Mouse (Mus musculus): ENCODE measurements around the gene Hmcn2. TPM values are rescaled to one million over a fixed set of nuclear protein-coding genes. Genes with fewer than 3 reads are reported as not detected.

The Hmcn2 gene
- total RNA-seq (2021): under 1 TPM; 0.51 to 0.52 TPM
- long read RNA-seq, experiment 1, partial matches to known transcripts: 1 of 1 reads
- long read RNA-seq, experiment 1, other reads (novel, unspliced or antisense): 0 of 1 reads
- long read RNA-seq, experiment 2: 0 reads

DNA sequence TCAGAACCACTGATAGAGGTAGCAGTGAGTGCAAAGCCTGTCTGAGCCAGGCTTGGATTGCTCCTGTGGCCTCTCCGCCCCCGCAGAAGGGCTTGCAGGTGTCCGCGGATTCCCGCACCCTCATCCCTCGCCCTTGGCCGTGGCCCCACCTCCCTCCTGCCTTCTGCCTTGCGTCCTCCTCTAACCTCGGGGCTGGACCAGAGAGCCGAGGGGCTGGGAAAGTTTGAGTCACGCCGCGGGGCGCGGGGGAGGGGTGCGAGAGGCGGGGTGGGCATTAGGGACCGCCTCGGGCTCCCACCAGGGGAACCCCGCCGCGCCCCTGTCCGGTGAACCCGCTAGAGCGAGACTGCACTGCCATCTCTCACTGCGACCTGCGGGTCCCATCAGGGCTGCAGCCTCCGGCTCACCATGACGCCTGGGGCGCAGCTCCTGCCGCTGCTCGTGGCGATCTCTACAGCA, at the start of gene Hmcn2:
Hmcn2 (plus strand) TSS at position 409 of the 459 bp plus-strand sequence.
- intact Hi-C loops (cut with DNase I): loop anchor here (5.0 kb wide), 1 partner anchor 68 kb away; no protein-coding TSS in a partner anchor
- no peak within 1 kb of the TSS for H3K27ac ChIP-seq
- peak within 1 kb of the TSS; percentile 23; the same call in 1 of the 2 replicates for H3K4me3 ChIP-seq
- DNase-seq (ENCODE audit: extremely low spot score in 1 of 2, low spot score in 2 of 2): no peak
- TF ChIP-seq CTCF (IDR thresholded peaks at IDR 0.05): no peak

DNA sequence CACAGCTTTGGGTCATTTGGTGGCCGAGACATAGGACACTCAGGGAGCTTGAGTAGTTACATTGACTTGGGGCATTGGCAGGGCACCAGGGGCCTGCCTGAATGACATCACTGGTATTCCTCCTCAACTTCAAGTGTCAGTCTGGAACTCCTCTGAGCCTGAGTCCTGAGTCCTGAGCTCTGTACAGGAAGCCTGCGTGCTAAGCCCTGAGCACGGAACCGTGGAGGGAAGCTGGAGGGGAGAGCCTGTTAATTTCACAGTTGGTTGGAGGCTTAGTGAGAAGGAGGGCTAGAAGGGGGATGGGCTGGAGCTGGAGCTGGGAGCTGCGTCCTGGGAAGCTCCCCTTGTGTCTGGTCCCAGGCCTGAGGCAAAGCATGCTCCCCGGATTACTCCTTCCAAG, 46.8 kb upstream of the Hmcn2 start:
- Histone ChIP-seq H3K27ac (no peak overlapping the region), H3K4me3 (no peak overlapping the region)
- TF ChIP-seq CTCF (IDR thresholded peaks at IDR 0.05): no peak
- intact Hi-C loops (cut with DNase I): no loop called here
- DNase-seq (ENCODE audit: extremely low spot score in 1 of 2, low spot score in 2 of 2): no peak

- Histone ChIP-seq H3K27ac (peak overlapping the region; percentile 19; the same call in 1 of the 2 replicates), H3K4me3 (no peak overlapping the region)
- intact Hi-C loops (cut with DNase I): no loop called here
- no peak for TF ChIP-seq CTCF (IDR thresholded peaks at IDR 0.05)
- DNase-seq (ENCODE audit: extremely low spot score in 1 of 2, low spot score in 2 of 2): no peak
Observed at GRCm38 (mm10) chr2:31268631-31269030, 45.6 kb upstream of the Hmcn2 start.

DNA sequence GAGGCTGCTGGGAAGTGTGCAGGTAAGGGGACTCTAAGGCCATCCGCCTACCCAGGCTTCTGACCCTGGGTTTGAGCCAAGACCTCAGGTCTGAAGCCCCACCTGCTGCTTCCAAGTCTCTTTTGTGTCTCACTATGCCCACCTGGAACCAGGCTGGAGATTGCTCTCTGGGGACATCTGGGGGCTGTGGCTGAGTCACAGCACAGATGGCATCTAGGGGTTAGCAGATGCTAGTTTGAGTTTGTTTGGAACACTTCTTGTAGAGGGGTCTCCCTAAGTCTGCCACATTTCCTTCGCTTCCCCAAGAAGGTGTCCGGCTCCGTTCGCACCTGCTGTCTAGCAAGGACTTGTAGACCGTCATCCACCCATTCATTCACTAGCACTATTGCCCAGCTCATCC, 45.0 kb upstream of the Hmcn2 start:
- Histone ChIP-seq H3K27ac (no peak overlapping the region), H3K4me3 (no peak overlapping the region)
- no peak for TF ChIP-seq CTCF (IDR thresholded peaks at IDR 0.05)
- no peak for DNase-seq (ENCODE audit: extremely low spot score in 1 of 2, low spot score in 2 of 2)
- intact Hi-C loops (cut with DNase I): no loop called here

GRCm38 (mm10) chr2:31269847-31270246, 44.4 kb upstream of the Hmcn2 start:
- TF ChIP-seq CTCF (IDR thresholded peaks at IDR 0.05): no peak
- Histone ChIP-seq H3K27ac (no peak overlapping the region), H3K4me3 (no peak overlapping the region)
- intact Hi-C loops (cut with DNase I): no loop called here
- DNase-seq (ENCODE audit: extremely low spot score in 1 of 2, low spot score in 2 of 2): no peak

DNA sequence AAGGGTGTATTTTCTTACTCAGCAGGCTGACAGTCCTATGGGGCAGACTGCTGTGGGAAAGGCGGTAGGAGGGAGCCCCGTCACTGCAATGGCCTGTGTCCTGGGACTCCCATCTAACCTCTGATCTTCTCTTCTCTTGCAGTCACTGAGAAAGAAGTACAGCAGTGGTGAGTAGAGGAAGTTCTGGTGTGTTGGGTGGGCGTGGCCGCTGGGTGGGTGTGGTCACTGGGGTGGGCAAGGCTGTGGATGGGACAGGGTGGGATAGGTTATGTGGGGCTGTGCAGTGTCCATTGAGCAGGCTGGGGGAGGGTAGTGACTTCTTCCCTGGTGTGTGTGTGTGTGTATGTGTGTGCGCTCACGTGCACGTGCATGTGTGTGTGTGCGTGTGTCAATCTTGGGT, 43.7 kb upstream of the Hmcn2 start:
- intact Hi-C loops (cut with DNase I): no loop called here
- no peak overlapping the region for H3K4me3 ChIP-seq
- no peak overlapping the region for H3K27ac ChIP-seq
- TF ChIP-seq CTCF (IDR thresholded peaks at IDR 0.05): no peak
- DNase-seq (ENCODE audit: extremely low spot score in 1 of 2, low spot score in 2 of 2): no peak

- peak; percentile 25 for TF ChIP-seq CTCF (IDR thresholded peaks at IDR 0.05)
- no peak for DNase-seq (ENCODE audit: extremely low spot score in 1 of 2, low spot score in 2 of 2)
- no peak overlapping the region for H3K27ac ChIP-seq
- intact Hi-C loops (cut with DNase I): no loop called here
- no peak overlapping the region for H3K4me3 ChIP-seq
Observed at GRCm38 (mm10) chr2:31271071-31271470, 43.1 kb upstream of the Hmcn2 start.

GRCm38 (mm10) chr2:31274993-31275392, 39.2 kb upstream of the Hmcn2 start:
- H3K4me3 ChIP-seq: no peak overlapping the region
- TF ChIP-seq CTCF (IDR thresholded peaks at IDR 0.05): no peak
- intact Hi-C loops (cut with DNase I): no loop called here
- H3K27ac ChIP-seq: no peak overlapping the region; the same call in 1 of the 2 replicates
- no peak for DNase-seq (ENCODE audit: extremely low spot score in 1 of 2, low spot score in 2 of 2)

DNA sequence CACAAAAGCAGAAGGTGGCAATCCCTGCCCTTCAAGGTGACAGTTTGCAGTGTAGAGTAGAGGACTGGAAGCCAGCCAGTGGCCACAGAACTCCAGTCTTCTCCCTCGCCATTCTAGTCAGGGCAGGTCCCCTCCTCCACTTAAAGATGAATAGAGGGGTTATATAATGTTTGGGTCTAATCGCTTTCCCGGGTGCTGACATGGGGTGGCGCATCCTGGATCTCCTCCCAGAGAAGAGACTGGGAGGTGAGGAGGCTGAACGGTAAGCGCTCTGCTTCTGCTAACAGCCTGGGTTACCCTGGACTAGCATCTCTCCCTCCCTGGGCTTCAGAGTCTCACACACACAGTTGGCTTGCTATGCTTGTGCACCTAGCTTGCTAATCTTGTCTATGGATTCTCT, 36.4 kb upstream of the Hmcn2 start:
- intact Hi-C loops (cut with DNase I): no loop called here

GRCm38 (mm10) chr2:31278483-31278882, 35.7 kb upstream of the Hmcn2 start:
- intact Hi-C loops (cut with DNase I): no loop called here
- DNase-seq (ENCODE audit: extremely low spot score in 1 of 2, low spot score in 2 of 2): no peak
- Histone ChIP-seq H3K27ac (peak overlapping the region; percentile 82), H3K4me3 (no peak overlapping the region)
- no peak for TF ChIP-seq CTCF (IDR thresholded peaks at IDR 0.05)

More for the DNA sequence above, 36.4 kb upstream of the Hmcn2 start:
- H3K27ac ChIP-seq: peak overlapping the region; percentile 82
- no peak for TF ChIP-seq CTCF (IDR thresholded peaks at IDR 0.05)
- DNase-seq (ENCODE audit: extremely low spot score in 1 of 2, low spot score in 2 of 2): no peak
- H3K4me3 ChIP-seq: no peak overlapping the region

DNA sequence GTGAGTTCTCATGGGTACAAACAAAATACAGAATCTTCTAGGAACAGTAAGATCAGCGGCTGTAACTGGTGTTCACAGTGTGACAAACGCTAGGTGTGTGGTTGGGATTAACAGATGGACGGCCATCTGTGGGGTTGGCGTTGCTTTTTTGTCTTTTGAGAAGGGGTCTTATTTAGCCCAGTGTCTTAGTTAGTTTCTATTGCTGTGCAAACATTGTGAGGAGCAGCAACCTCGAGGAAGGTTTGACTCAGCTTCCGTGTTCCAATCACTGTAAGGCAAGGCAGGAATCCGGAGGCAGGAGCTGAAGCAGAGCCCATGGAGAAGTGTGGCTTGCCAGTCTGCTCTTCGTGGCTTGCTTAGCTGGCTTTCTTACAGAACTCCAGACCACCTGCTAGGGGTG, 33.1 kb upstream of the Hmcn2 start:
- DNase-seq (ENCODE audit: extremely low spot score in 1 of 2, low spot score in 2 of 2): peak in 1 of 2 experiments; percentile 32
- intact Hi-C loops (cut with DNase I): no loop called here
- Histone ChIP-seq H3K27ac (peak overlapping the region; percentile 34), H3K4me3 (no peak overlapping the region)
- TF ChIP-seq CTCF (IDR thresholded peaks at IDR 0.05): no peak

- no peak for DNase-seq (ENCODE audit: extremely low spot score in 1 of 2, low spot score in 2 of 2)
- intact Hi-C loops (cut with DNase I): no loop called here
- no peak overlapping the region for H3K4me3 ChIP-seq
- peak; percentile 45 for TF ChIP-seq CTCF (IDR thresholded peaks at IDR 0.05)
- H3K27ac ChIP-seq: peak overlapping the region; percentile 34
Observed at GRCm38 (mm10) chr2:31282266-31282665, 31.9 kb upstream of the Hmcn2 start.

DNA sequence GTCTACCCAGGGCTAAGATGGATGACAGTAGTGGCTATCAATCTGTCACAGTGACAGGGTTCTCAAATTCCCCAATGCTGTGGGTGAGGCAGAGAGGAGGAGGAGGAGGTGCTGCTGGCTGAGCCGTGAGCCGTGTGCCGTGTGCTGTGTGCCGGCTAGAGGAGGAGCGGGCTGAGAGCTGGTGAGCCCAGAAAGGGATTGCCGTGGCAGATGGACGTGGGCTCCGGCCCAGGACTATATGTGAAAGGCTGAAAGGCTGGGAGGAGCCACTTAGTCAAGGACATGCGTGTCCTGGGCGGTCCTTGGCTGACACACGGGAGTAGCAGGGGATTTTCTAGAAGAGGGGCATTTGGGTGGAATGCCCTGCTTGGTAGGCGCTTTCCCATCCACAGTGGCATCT, 31.3 kb upstream of the Hmcn2 start:
- no peak for DNase-seq (ENCODE audit: extremely low spot score in 1 of 2, low spot score in 2 of 2)
- intact Hi-C loops (cut with DNase I): no loop called here
- Histone ChIP-seq H3K4me3 (no peak overlapping the region), H3K27ac (peak overlapping the region; percentile 58)
- no peak for TF ChIP-seq CTCF (IDR thresholded peaks at IDR 0.05)

Data from left cerebral cortex, adult 2 months (tissue).